Mouse (Mus musculus): ENCODE measurements around the gene Lgals2.

GRCm38 (mm10) chr15:78810146-78810545, 45.2 kb downstream of the Lgals2 start:
- TF ChIP-seq CTCF (IDR thresholded peaks at IDR 0.05; ENCODE audit: low read depth) (no peak), EP300 (IDR thresholded peaks at IDR 0.05; ENCODE audit: low read depth) (no peak)

Measured in heart, postnatal 0 days (tissue).